Mouse (Mus musculus): ENCODE data around the gene Gm19402. TPM values are rescaled to one million over a fixed set of nuclear protein-coding genes. Genes with fewer than 3 reads are reported as not detected.

Gm19402 gene
- polyA plus RNA-seq, 1 experiment from 2014 or later: not detected

- Histone ChIP-seq H3K4me1 (replicated peaks) (no peaks in the 10 kb centered on the region), H3K4me3 (no peak within 1 kb of the TSS), H3K27me3 (replicated peaks) (no peaks in the 10 kb centered on the region), H3K9ac (no peak within 1 kb of the TSS), H3K9me3 (replicated peaks) (peaks cover 18% of the 10 kb centered on the region; the same call in 1 of the 2 replicates), H3K27ac (ENCODE audit: poor library complexity, severe bottlenecking) (no peak within 1 kb of the TSS), H3K4me2 (no peak within 1 kb of the TSS), H3K36me3 (no peaks in the 10 kb centered on the region)
- WGBS: 95% methylated on average over 1 of the region's 1 CpGs
- no peak for ATAC-seq (ENCODE audit: insufficient number of reproducible peaks, low FRiP score)
Measured at GRCm38 (mm10) chr10:77706326-77706725, 15.8 kb upstream of the Gm19402 start, which contains the start of gene Gm10272. Gene Gm10272 (plus strand): TSS chr10:77706626.

GRCm38 (mm10) chr10:77697133-77697532 is 6.6 kb upstream of the Gm19402 start, which contains the start of gene Gm9508:
Gene Gm9508 (minus strand): TSS chr10:77697233.
- no peak within 1 kb of the TSS for H3K27ac ChIP-seq (ENCODE audit: poor library complexity, severe bottlenecking)
- H3K4me3 ChIP-seq: no peak within 1 kb of the TSS
- no peaks in the 10 kb centered on the region for H3K4me1 ChIP-seq (replicated peaks)
- peaks cover 19% of the 10 kb centered on the region for H3K27me3 ChIP-seq (replicated peaks)
- H3K9me3 ChIP-seq (replicated peaks): peaks cover 3% of the 10 kb centered on the region; the same call in 1 of the 2 replicates
- no peak for ATAC-seq (ENCODE audit: insufficient number of reproducible peaks, low FRiP score)
- 26% methylated on average over 4 of the region's 4 CpGs for WGBS
- H3K9ac ChIP-seq: no peak within 1 kb of the TSS
- no peaks in the 10 kb centered on the region for H3K36me3 ChIP-seq
- H3K4me2 ChIP-seq: no peak within 1 kb of the TSS

- Histone ChIP-seq H3K36me3 (no peaks in the 10 kb centered on the region), H3K9ac (no peak overlapping the region), H3K27ac (ENCODE audit: poor library complexity, severe bottlenecking) (no peak overlapping the region), H3K9me3 (replicated peaks) (no peaks in the 10 kb centered on the region), H3K4me1 (replicated peaks) (peaks cover 10% of the 10 kb centered on the region; the same call in 1 of the 2 replicates), H3K4me2 (no peak overlapping the region), H3K4me3 (no peak overlapping the region), H3K27me3 (replicated peaks) (peaks cover 94% of the 10 kb centered on the region)
- ATAC-seq (ENCODE audit: insufficient number of reproducible peaks, low FRiP score): no peak
- 20% methylated on average over 10 of the region's 10 CpGs for WGBS
Measured at GRCm38 (mm10) chr10:77687021-77687420, 3.5 kb downstream of the Gm19402 start.

- Histone ChIP-seq H3K27ac (ENCODE audit: poor library complexity, severe bottlenecking) (no peak within 1 kb of the TSS), H3K4me2 (peak within 1 kb of the TSS; percentile 11), H3K36me3 (no peaks in the 10 kb centered on the region), H3K27me3 (replicated peaks) (peaks cover 85% of the 10 kb centered on the region), H3K4me3 (no peak within 1 kb of the TSS), H3K9ac (no peak within 1 kb of the TSS), H3K4me1 (replicated peaks) (peaks cover 10% of the 10 kb centered on the region; the same call in 1 of the 2 replicates), H3K9me3 (replicated peaks) (no peaks in the 10 kb centered on the region)
- peak; percentile 50; the same call in 1 of the 2 replicates for ATAC-seq (ENCODE audit: insufficient number of reproducible peaks, low FRiP score)
- 2% methylated on average over 22 of the region's 22 CpGs for WGBS
Measured at GRCm38 (mm10) chr10:77685895-77686664, 4.5 kb downstream of the Gm19402 start, which contains the start of gene Tspear. Gene Tspear (plus strand): TSS chr10:77686569.

GRCm38 (mm10) chr10:77684181-77684580 is 6.4 kb downstream of the Gm19402 start:
- ATAC-seq (ENCODE audit: insufficient number of reproducible peaks, low FRiP score): no peak
- H3K27me3 ChIP-seq (replicated peaks): peaks cover 82% of the 10 kb centered on the region
- WGBS: 37% methylated on average over 8 of the region's 8 CpGs

GRCm38 (mm10) chr10:77682994-77683393 is 7.6 kb downstream of the Gm19402 start:
- H3K4me1 ChIP-seq (replicated peaks): peaks cover 10% of the 10 kb centered on the region
- H3K9me3 ChIP-seq (replicated peaks): no peaks in the 10 kb centered on the region
- no peak overlapping the region for H3K9ac ChIP-seq
- H3K27me3 ChIP-seq (replicated peaks): peaks cover 81% of the 10 kb centered on the region
- H3K4me2 ChIP-seq: no peak overlapping the region
- ATAC-seq (ENCODE audit: insufficient number of reproducible peaks, low FRiP score): no peak
- H3K36me3 ChIP-seq: no peaks in the 10 kb centered on the region
- WGBS: 68% methylated on average over 7 of the region's 7 CpGs
- no peak overlapping the region for H3K4me3 ChIP-seq
- no peak overlapping the region for H3K27ac ChIP-seq (ENCODE audit: poor library complexity, severe bottlenecking)

More at GRCm38 (mm10) chr10:77684181-77684580, 6.4 kb downstream of the Gm19402 start:
- Histone ChIP-seq H3K4me2 (no peak overlapping the region), H3K9me3 (replicated peaks) (no peaks in the 10 kb centered on the region), H3K4me3 (no peak overlapping the region), H3K9ac (no peak overlapping the region), H3K36me3 (no peaks in the 10 kb centered on the region), H3K4me1 (replicated peaks) (peaks cover 10% of the 10 kb centered on the region; the same call in 1 of the 2 replicates), H3K27ac (ENCODE audit: poor library complexity, severe bottlenecking) (no peak overlapping the region)

- Histone ChIP-seq H3K4me2 (peak overlapping the region; percentile 65), H3K9me3 (replicated peaks) (no peaks in the 10 kb centered on the region), H3K36me3 (no peaks in the 10 kb centered on the region), H3K9ac (no peak overlapping the region), H3K27ac (ENCODE audit: poor library complexity, severe bottlenecking) (no peak overlapping the region), H3K27me3 (replicated peaks) (peaks cover 62% of the 10 kb centered on the region), H3K4me1 (replicated peaks) (peaks cover 8% of the 10 kb centered on the region), H3K4me3 (peak overlapping the region; percentile 35)
- ATAC-seq (ENCODE audit: insufficient number of reproducible peaks, low FRiP score): no peak
- 1% methylated on average over 35 of the region's 35 CpGs for WGBS
Measured at GRCm38 (mm10) chr10:77677562-77677961, 13.0 kb downstream of the Gm19402 start.

- H3K27ac ChIP-seq (ENCODE audit: poor library complexity, severe bottlenecking): no peak overlapping the region
- H3K9ac ChIP-seq: no peak overlapping the region
- H3K9me3 ChIP-seq (replicated peaks): no peaks in the 10 kb centered on the region; the same call in 1 of the 2 replicates
- peaks cover 42% of the 10 kb centered on the region for H3K27me3 ChIP-seq (replicated peaks)
- ATAC-seq (ENCODE audit: insufficient number of reproducible peaks, low FRiP score): no peak
- H3K36me3 ChIP-seq: no peaks in the 10 kb centered on the region
- no peak overlapping the region for H3K4me2 ChIP-seq
- 55% methylated on average over 13 of the region's 13 CpGs for WGBS
- peaks cover 8% of the 10 kb centered on the region for H3K4me1 ChIP-seq (replicated peaks)
- H3K4me3 ChIP-seq: no peak overlapping the region
Measured at GRCm38 (mm10) chr10:77673765-77674164, 16.8 kb downstream of the Gm19402 start.

- Histone ChIP-seq H3K9ac (no peak overlapping the region), H3K36me3 (no peaks in the 10 kb centered on the region), H3K27ac (ENCODE audit: poor library complexity, severe bottlenecking) (no peak overlapping the region), H3K4me1 (replicated peaks) (no peaks in the 10 kb centered on the region), H3K4me3 (no peak overlapping the region), H3K27me3 (replicated peaks) (peaks cover 23% of the 10 kb centered on the region), H3K9me3 (replicated peaks) (no peaks in the 10 kb centered on the region; the same call in 1 of the 2 replicates), H3K4me2 (no peak overlapping the region)
- peak; percentile 89 for ATAC-seq (ENCODE audit: insufficient number of reproducible peaks, low FRiP score)
- WGBS: 12% methylated on average over 4 of the region's 4 CpGs
Measured at GRCm38 (mm10) chr10:77671519-77671918, 19.0 kb downstream of the Gm19402 start.

GRCm38 (mm10) chr10:77670710-77671109 is 19.8 kb downstream of the Gm19402 start:
- no peak for ATAC-seq (ENCODE audit: insufficient number of reproducible peaks, low FRiP score)
- Histone ChIP-seq H3K27ac (ENCODE audit: poor library complexity, severe bottlenecking) (no peak overlapping the region), H3K4me3 (no peak overlapping the region)

GRCm38 (mm10) chr10:77667402-77667801 is 23.2 kb downstream of the Gm19402 start:
- Histone ChIP-seq H3K4me2 (no peak overlapping the region), H3K36me3 (no peaks in the 10 kb centered on the region), H3K4me3 (no peak overlapping the region), H3K9me3 (replicated peaks) (no peaks in the 10 kb centered on the region; the same call in 1 of the 2 replicates), H3K9ac (no peak overlapping the region), H3K4me1 (replicated peaks) (no peaks in the 10 kb centered on the region), H3K27ac (ENCODE audit: poor library complexity, severe bottlenecking) (no peak overlapping the region), H3K27me3 (replicated peaks) (peaks cover 38% of the 10 kb centered on the region)
- ATAC-seq (ENCODE audit: insufficient number of reproducible peaks, low FRiP score): no peak
- 70% methylated on average over 4 of the region's 4 CpGs for WGBS

More at GRCm38 (mm10) chr10:77670710-77671109, 19.8 kb downstream of the Gm19402 start:
- no peaks in the 10 kb centered on the region; the same call in 1 of the 2 replicates for H3K9me3 ChIP-seq (replicated peaks)
- H3K4me1 ChIP-seq (replicated peaks): no peaks in the 10 kb centered on the region
- peaks cover 23% of the 10 kb centered on the region for H3K27me3 ChIP-seq (replicated peaks)
- no peaks in the 10 kb centered on the region for H3K36me3 ChIP-seq
- no peak overlapping the region for H3K4me2 ChIP-seq
- H3K9ac ChIP-seq: no peak overlapping the region
- WGBS: 76% methylated on average over 4 of the region's 4 CpGs
